Mouse (Mus musculus) MEL (cell line): ENCODE results near the gene Ctr9. TPM values are rescaled to one million over a fixed set of nuclear protein-coding genes. Genes with fewer than 3 reads are reported as not detected.
A peak's percentile ranks its signal among the peaks of the same experiment; 100 is the strongest.

Source experiments
- DNase-seq: peaks from one replicate; pipeline ENCODE4 v3.0.0; 2011; ENCODE audit warnings: low read depth, low spot score
- H3K27ac ChIP-seq: 2 replicates; pipeline ENCODE4 v1.5.1; 2012; ENCODE audit warnings: low read depth, mild to moderate bottlenecking, control low read depth, low read length, moderate library complexity; ENCODE audit not compliant: control insufficient read depth
- H3K27me3 ChIP-seq, 2 experiments: fragments of 150-350 bp in 1 of 2; sonication (generic) in 1 of 2; 2 replicates each; pipeline ENCODE4 v1.6.1; 2012; ENCODE audit warnings: low read length in 2 of 2, mild to moderate bottlenecking in 2 of 2, improper control_type of control experiment in 1 of 2, moderate library complexity in 1 of 2; ENCODE audit not compliant: insufficient read depth in 2 of 2, control insufficient read depth in 1 of 2
- H3K36me3 ChIP-seq, 2 experiments: 2 replicates each; pipeline ENCODE4 v1.6.1; 2012 to 2014; ENCODE audit warnings: low read length in 2 of 2, improper control_type of control experiment in 1 of 2, inconsistent platforms in 1 of 2, mild to moderate bottlenecking in 1 of 2; ENCODE audit not compliant: insufficient read depth in 2 of 2, control insufficient read depth in 1 of 2
- H3K4me1 ChIP-seq, 2 experiments: fragments of 150-350 bp in 1 of 2; sonication (generic) in 1 of 2; 2 replicates each; pipeline ENCODE4 v1.6.1; 2012; ENCODE audit warnings: low read length in 2 of 2, improper control_type of control experiment in 1 of 2, mild to moderate bottlenecking in 1 of 2; ENCODE audit not compliant: insufficient read depth in 2 of 2, control insufficient read depth in 1 of 2
- H3K4me3 ChIP-seq, 2 experiments: fragments of 150-350 bp in 1 of 2; sonication (generic) in 1 of 2; 2 replicates each; pipeline ENCODE4 v1.5.1; 2012; ENCODE audit warnings: low read depth in 2 of 2, low read length in 2 of 2, mild to moderate bottlenecking in 2 of 2, moderate library complexity in 2 of 2, control low read depth in 1 of 2, improper control_type of control experiment in 1 of 2; ENCODE audit not compliant: control insufficient read depth in 1 of 2, insufficient read depth in 1 of 2
- H3K79me2 ChIP-seq: 2 replicates; pipeline ENCODE4 v1.6.1; 2012; ENCODE audit warnings: mild to moderate bottlenecking, low read length, moderate library complexity; ENCODE audit not compliant: control insufficient read depth, poor library complexity, insufficient read depth
- H3K9ac ChIP-seq: 2 replicates; pipeline ENCODE4 v1.6.1; 2012; ENCODE audit warnings: low read depth, mild to moderate bottlenecking, control low read depth, low read length, moderate library complexity; ENCODE audit not compliant: control insufficient read depth, poor library complexity, severe bottlenecking
- H3K9me3 ChIP-seq: fragments of 150-350 bp; sonication (generic); replicated peaks from 2 replicates; pipeline ENCODE4 v1.6.1; 2012; ENCODE audit warnings: mild to moderate bottlenecking, low read length, improper control_type of control experiment, moderate library complexity; ENCODE audit not compliant: insufficient read depth
- BHLHE40 ChIP-seq: IDR thresholded peaks from 2 replicates; pipeline ENCODE4 v1.6.1; 2012; ENCODE audit warnings: low read depth, mild to moderate bottlenecking, inconsistent platforms, low read length, improper control_type of control experiment, borderline replicate concordance
- CHD2 ChIP-seq: IDR thresholded peaks from 2 replicates; pipeline ENCODE4 v1.6.1; 2011; ENCODE audit warnings: low read length, improper control_type of control experiment
- CTCF ChIP-seq, 3 experiments: IDR thresholded peaks in 2 of 3; conservative IDR thresholded peaks in 1 of 3; 2 replicates each; pipeline ENCODE4 v1.5.1; 2011 to 2012; ENCODE audit warnings: low read length in 3 of 3, low read depth in 2 of 3, mild to moderate bottlenecking in 2 of 3, improper control_type of control experiment in 1 of 3, inconsistent platforms in 1 of 3, mixed read lengths in 1 of 3, moderate library complexity in 1 of 3; ENCODE audit not compliant: control insufficient read depth in 1 of 3, insufficient read depth in 1 of 3, poor library complexity in 1 of 3, severe bottlenecking in 1 of 3
- E2F4 ChIP-seq: IDR thresholded peaks from 2 replicates; pipeline ENCODE4 v1.6.1; 2011; ENCODE audit warnings: low read depth, low read length, improper control_type of control experiment, borderline replicate concordance
- EP300 ChIP-seq, 2 experiments: IDR thresholded peaks; 2 replicates each; pipeline ENCODE4 v1.6.1; 2011; ENCODE audit warnings: improper control_type of control experiment in 2 of 2, low read length in 2 of 2, low read depth in 1 of 2, mild to moderate bottlenecking in 1 of 2
- ETS1 ChIP-seq: IDR thresholded peaks from 2 replicates; pipeline ENCODE4 v1.6.1; 2012; ENCODE audit warnings: low read depth, mild to moderate bottlenecking, inconsistent platforms, low read length, improper control_type of control experiment, moderate library complexity
- GATA1 ChIP-seq: IDR thresholded peaks from 2 replicates; pipeline ENCODE4 v1.6.1; 2011; ENCODE audit warnings: low read depth, low read length, improper control_type of control experiment
- HCFC1 ChIP-seq: IDR thresholded peaks from 2 replicates; pipeline ENCODE4 v1.6.1; 2012; ENCODE audit warnings: low read depth, mild to moderate bottlenecking, inconsistent platforms, low read length, improper control_type of control experiment, moderate library complexity
- JUND ChIP-seq: IDR thresholded peaks from 2 replicates; pipeline ENCODE4 v1.6.1; 2011; ENCODE audit warnings: low read depth, mild to moderate bottlenecking, improper control_type of control experiment, low read length
- KAT2A ChIP-seq: conservative IDR thresholded peaks from 2 replicates; pipeline ENCODE4 v1.6.1; 2012; ENCODE audit warnings: low read depth, low read length, improper control_type of control experiment, inconsistent platforms
- MAFK ChIP-seq: IDR thresholded peaks from 2 replicates; pipeline ENCODE4 v1.6.1; 2011; ENCODE audit warnings: low read depth, mild to moderate bottlenecking, low read length, improper control_type of control experiment, borderline replicate concordance
- MEF2A ChIP-seq: IDR thresholded peaks from 2 replicates; pipeline ENCODE4 v1.6.1; 2014; ENCODE audit warnings: low read depth, mild to moderate bottlenecking, inconsistent platforms, low read length, improper control_type of control experiment; ENCODE audit not compliant: poor library complexity, insufficient replicate concordance, severe bottlenecking; ENCODE audit errors: extremely low read depth
- MXI1 ChIP-seq: IDR thresholded peaks from 2 replicates; pipeline ENCODE4 v1.6.1; 2011; ENCODE audit warnings: mild to moderate bottlenecking, low read depth, low read length, improper control_type of control experiment
- MYB ChIP-seq: IDR thresholded peaks from 2 replicates; pipeline ENCODE4 v1.6.1; 2011; ENCODE audit warnings: mild to moderate bottlenecking, low read depth, low read length, improper control_type of control experiment
- MYC ChIP-seq: IDR thresholded peaks from 2 replicates; pipeline ENCODE4 v1.6.1; 2011; ENCODE audit warnings: low read depth, mild to moderate bottlenecking, low read length, improper control_type of control experiment, moderate library complexity
- NELFE ChIP-seq: IDR thresholded peaks from 2 replicates; pipeline ENCODE4 v1.6.1; 2011; ENCODE audit warnings: low read depth, low read length, improper control_type of control experiment
- POLR2AphosphoS2 ChIP-seq: IDR thresholded peaks from 2 replicates; pipeline ENCODE4 v1.6.1; 2011; ENCODE audit warnings: low read length, improper control_type of control experiment
- POLR2AphosphoS5 ChIP-seq: IDR thresholded peaks from 2 replicates; pipeline ENCODE4 v1.6.1; 2012; ENCODE audit warnings: low read depth, borderline replicate concordance, mild to moderate bottlenecking, inconsistent platforms, low read length, moderate library complexity, mixed read lengths
- RCOR1 ChIP-seq: IDR thresholded peaks from 2 replicates; pipeline ENCODE4 v1.6.1; 2012; ENCODE audit warnings: low read depth, mild to moderate bottlenecking, inconsistent platforms, low read length, improper control_type of control experiment
- SIN3A ChIP-seq: IDR thresholded peaks from 2 replicates; pipeline ENCODE4 v1.6.1; 2012; ENCODE audit warnings: low read length, improper control_type of control experiment, inconsistent platforms
- SMC3 ChIP-seq: IDR thresholded peaks from 2 replicates; pipeline ENCODE4 v1.6.1; 2011; ENCODE audit warnings: low read depth, low read length, improper control_type of control experiment
- TAL1 ChIP-seq: IDR thresholded peaks from 2 replicates; pipeline ENCODE4 v1.6.1; 2012; ENCODE audit warnings: mild to moderate bottlenecking, inconsistent platforms, low read length, moderate library complexity, mixed read lengths
- TBP ChIP-seq: IDR thresholded peaks from 2 replicates; pipeline ENCODE4 v1.8.0; 2011; ENCODE audit warnings: low read depth, low read length, improper control_type of control experiment
- TCF12 ChIP-seq: IDR thresholded peaks from 2 replicates; pipeline ENCODE4 v1.6.1; 2014; ENCODE audit warnings: low read depth, mild to moderate bottlenecking, inconsistent platforms, low read length, improper control_type of control experiment, moderate library complexity
- USF2 ChIP-seq, 2 experiments: IDR thresholded peaks; 2 replicates each; pipeline ENCODE4 v1.6.1; 2011 to 2012; ENCODE audit warnings: improper control_type of control experiment in 2 of 2, low read length in 2 of 2, borderline replicate concordance in 1 of 2, inconsistent platforms in 1 of 2, low read depth in 1 of 2, mild to moderate bottlenecking in 1 of 2; ENCODE audit not compliant: insufficient read depth in 1 of 2
- ZMIZ1 ChIP-seq: IDR thresholded peaks from 2 replicates; pipeline ENCODE4 v1.6.1; 2012; ENCODE audit warnings: low read depth, mild to moderate bottlenecking, inconsistent platforms, low read length, improper control_type of control experiment, moderate library complexity
- polyA plus RNA-seq, 2 experiments: library from polyadenylated mRNA; stranded (reverse) in 1 of 2; unstranded in 1 of 2; fragments of >175 nt in 1 of 2; fragments of >200 nt in 1 of 2; gene quantifications; 2 replicates each; pipeline versions ENCODE4 v1.2.1 to v1.2.4; 2012; ENCODE audit warnings: low replicate concordance in 2 of 2, low read depth in 1 of 2; ENCODE audit not compliant: insufficient read length in 2 of 2, insufficient read depth in 1 of 2, missing spikeins in 1 of 2
- total RNA-seq: library from RNA; depleted of rRNA; stranded (reverse); fragments of 300-350 nt; gene quantifications from 2 replicates; pipeline ENCODE4 v1.2.3, GENCODE M21; 2012

Gene Ctr9
- total and polyA plus RNA-seq, 3 experiments: 37.5 to 141 (median 42.8) TPM

GRCm38 (mm10) chr7:111084443-111084842 lies 55.7 kb downstream of the Ctr9 start (continued):
- TF ChIP-seq CHD2: no peak
- no peak for TF ChIP-seq MYB
- TF ChIP-seq ETS1: no peak
- no peak for TF ChIP-seq POLR2AphosphoS5
- TF ChIP-seq MXI1: peak; percentile 86
- TF ChIP-seq TCF12: 0 out of 2 replicates have a peak, but pooled peaks have one; percentile 8
- TF ChIP-seq MYC: peak; percentile 96

GRCm38 (mm10) chr7:111085153-111085552 lies 56.4 kb downstream of the Ctr9 start:
- DNase-seq: peak; percentile 39
- Histone ChIP-seq H3K9me3 (no peaks in the 10 kb centered on the region), H3K27ac (no peak overlapping the region), H3K4me3 (no peak overlapping the region), H3K36me3 (peaks cover 8 to 17% of the 10 kb centered on the region in 2 experiments), H3K27me3 (no peaks in the 10 kb centered on the region), H3K9ac (no peak overlapping the region), H3K79me2 (peaks cover 33% of the 10 kb centered on the region), H3K4me1 (peaks cover 3 to 9% of the 10 kb centered on the region in 2 experiments; a peak in 3 of 4 replicates)
- TF ChIP-seq JUND (no peak), USF2 (IDR thresholded peaks at IDR 0.05; ENCODE audit: borderline replicate concordance in 1 of 2, insufficient read depth in 1 of 2, low read depth in 1 of 2, low read length in 2 of 2) (no peak), EP300 (IDR thresholded peaks at IDR 0.05; ENCODE audit: low read depth in 1 of 2, low read length in 2 of 2) (peak in 1 of 2 experiments; percentile 47; a peak in 3 of 4 replicates), HCFC1 (no peak), TAL1 (no peak), GATA1 (peak; percentile 55), ZMIZ1 (no peak), MXI1 (no peak), ETS1 (no peak), RCOR1 (peak; percentile 29; the same call in 1 of the 2 replicates), CHD2 (no peak), POLR2AphosphoS5 (no peak), MEF2A (no peak), MAFK (no peak), E2F4 (no peak), TBP (no peak), BHLHE40 (no peak), KAT2A (no peak), SMC3 (no peak), NELFE (no peak), SIN3A (no peak), MYC (no peak), CTCF (IDR thresholded peaks at IDR 0.05 in 2 of 3, conservative IDR thresholded peaks at IDR 0.05 in 1 of 3; ENCODE audit: control insufficient read depth in 1 of 3, insufficient read depth in 1 of 3, low read depth in 2 of 3, low read length in 3 of 3, poor library complexity in 1 of 3, severe bottlenecking in 1 of 3) (no peak), MYB (no peak), POLR2AphosphoS2 (no peak)
